15 mouse cellular contexts compared by ENCODE assay signal in the genomic region with DNA sequence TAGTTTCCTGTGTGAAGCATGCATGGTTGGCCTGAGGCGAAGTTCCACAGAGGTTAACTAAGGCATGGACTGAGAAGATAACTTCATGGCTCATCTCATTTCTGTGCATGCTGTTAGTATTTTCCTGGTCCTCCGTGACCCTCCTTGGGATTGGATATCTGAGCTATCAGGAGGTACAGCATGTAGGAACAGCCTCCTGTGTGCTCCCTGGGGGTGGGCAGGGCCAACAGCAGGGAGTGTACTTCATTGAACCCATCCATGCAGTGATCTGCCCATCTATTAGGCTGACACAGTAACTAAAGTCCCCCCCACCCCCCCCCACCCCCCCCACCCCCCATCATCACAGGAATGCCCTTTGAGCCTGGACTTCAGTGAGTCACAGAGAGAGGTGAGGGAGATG.
"Had no signal": no experiment of that assay in that cellular context is flagged by ENCODE, and none has a peak within 500 bp of the region (broad histone marks: within the 10 kb centered on the region; RNA-seq: fewer than 3 reads in every experiment).

No protein-coding gene starts in this region.

- H3K4me3 ChIP-seq: lung, embryonic 15.5 days; megakaryocyte, embryonic 14.5 days; midbrain, embryonic 15.5 days; neural tube, embryonic 12.5 days; stomach, embryonic 15.5 days had no signal

- DNase-seq: lung, adult 2 months; lung, postnatal 14 days; lung, postnatal 36 days; right cerebral cortex, postnatal 14 days; thymus, adult 2 months; thymus, postnatal 25 days; thymus, postnatal 4 days had no signal

- H3K9me3 ChIP-seq: lung, embryonic 15.5 days; megakaryocyte, embryonic 14.5 days; midbrain, embryonic 15.5 days; neural tube, embryonic 12.5 days; stomach, embryonic 15.5 days had no signal

- H3K27ac ChIP-seq: liver, embryonic 14.5 days; lung, embryonic 15.5 days; macrophage; midbrain, embryonic 15.5 days; neural tube, embryonic 12.5 days; stomach, embryonic 15.5 days; stomach, postnatal 0 days had no signal

- H3K27me3 ChIP-seq: midbrain, embryonic 15.5 days; stomach, embryonic 15.5 days had no signal

- H3K36me3 ChIP-seq: lung, embryonic 15.5 days; midbrain, embryonic 15.5 days; neural tube, embryonic 12.5 days; stomach, embryonic 15.5 days had no signal

- ATAC-seq: midbrain, embryonic 15.5 days had no signal

- H3K4me1 ChIP-seq: megakaryocyte, embryonic 14.5 days; stomach, embryonic 15.5 days had no signal

- H3K4me2 ChIP-seq: lung, embryonic 15.5 days; midbrain, embryonic 15.5 days; neural tube, embryonic 12.5 days; stomach, embryonic 15.5 days had no signal

- H3K9ac ChIP-seq: liver, embryonic 14.5 days; lung, embryonic 15.5 days; midbrain, embryonic 15.5 days; neural tube, embryonic 12.5 days; stomach, embryonic 15.5 days had no signal
